Mouse (Mus musculus) urinary bladder, postnatal 0 days (tissue): ENCODE measurements around the gene Zswim8. TPM values are rescaled to one million over a fixed set of nuclear protein-coding genes. Genes with fewer than 3 reads are reported as not detected.

ENCODE experiments used
- microRNA-seq: library from miRNA; unstranded; fragments of <30 nt; microRNA quantifications from one replicate; pipeline ENCODE4, GENCODE M21; 2016
- polyA plus RNA-seq: library from polyadenylated mRNA; unstranded; fragments of >200 nt; fragmentation: Nextera tagmentation; extraction: Ambion mirVana; gene quantifications from 2 replicates; pipeline ENCODE4 v1.2.1, GENCODE M21; 2015

The Zswim8 gene
- polyA plus RNA-seq: 18.9 and 19.7 TPM in 2 replicates

GRCm38 (mm10) chr14:20707201-20708190 lies at the start of gene Zswim8:
Gene Zswim8 (plus strand): TSS chr14:20707552.

GRCm38 (mm10) chr14:20668154-20668810 lies 39.1 kb upstream of the Zswim8 start, which contains the start of gene Synpo2l:
Gene Synpo2l (minus strand): TSS chr14:20668354.

GRCm38 (mm10) chr14:20674064-20674833 lies 33.1 kb upstream of the Zswim8 start, which contains the start of gene Sec24c:
Gene Sec24c (plus strand): TSS chr14:20674308.

GRCm38 (mm10) chr14:20694884-20695760 lies 12.2 kb upstream of the Zswim8 start, which contains the start of gene Fut11:
Gene Fut11 (plus strand): TSS chr14:20694968.

GRCm38 (mm10) chr14:20702741-20703381 lies 4.5 kb upstream of the Zswim8 start, which contains the start of gene Chchd1:
Gene Chchd1 (plus strand): TSS chr14:20703006.

GRCm38 (mm10) chr14:20733952-20734774 lies 26.8 kb downstream of the Zswim8 start, which contains the start of gene Ndst2:
Gene Ndst2 (minus strand): TSS chr14:20734562.

Small RNAs within 50 kb of the gene (microRNA-seq; reads per million reads assigned to microRNA genes)
- gene Mir6946: not detected

Other genes starting within 250 kb of the Zswim8 start
- gene Anxa7, start 227.4 kb upstream of the Zswim8 start, polyA plus RNA-seq: 51.5 and 56.1 TPM in 2 replicates
- 0.13 and 0.19 TPM in 2 replicates for gene Mss51, start 210.7 kb upstream of the Zswim8 start, polyA plus RNA-seq
- 27.5 and 33.6 TPM in 2 replicates for gene Ppp3cb, start 161.0 kb upstream of the Zswim8 start, polyA plus RNA-seq
- 2.2 and 2.9 TPM in 2 replicates for gene Usp54, start 66.5 kb upstream of the Zswim8 start, polyA plus RNA-seq
- gene Myoz1, start 51.0 kb upstream of the Zswim8 start, polyA plus RNA-seq: 0.39 and 0.48 TPM in 2 replicates
- gene Synpo2l, start 39.2 kb upstream of the Zswim8 start, polyA plus RNA-seq: 0.10 and 0.13 TPM in 2 replicates
- 43.1 and 43.9 TPM in 2 replicates for gene Sec24c, start 33.2 kb upstream of the Zswim8 start, polyA plus RNA-seq
- 19.0 and 21.6 TPM in 2 replicates for gene Fut11, start 12.6 kb upstream of the Zswim8 start, polyA plus RNA-seq
- 156 and 181 TPM in 2 replicates for gene Chchd1, start 4.5 kb upstream of the Zswim8 start, polyA plus RNA-seq
- gene Ndst2, start 27.0 kb downstream of the Zswim8 start, polyA plus RNA-seq: 13.5 and 14.0 TPM in 2 replicates
- 246 and 275 TPM in 2 replicates for gene Camk2g, start 86.5 kb downstream of the Zswim8 start, polyA plus RNA-seq
- gene Plau, start 129.1 kb downstream of the Zswim8 start, polyA plus RNA-seq: 8.3 and 9.8 TPM in 2 replicates
- gene Vcl, start 221.8 kb downstream of the Zswim8 start, polyA plus RNA-seq: 305 and 406 TPM in 2 replicates